Comparison of ENCODE assay signal across 12 mouse cellular contexts in genomic region chr4:32745394-32745793, GRCm38 (mm10). TPM values are rescaled to one million over a fixed set of nuclear protein-coding genes. Genes with fewer than 3 reads are reported as not detected.
A peak's percentile ranks its signal among the peaks of the same experiment; 100 is the strongest.
DNase-seq lines count a peak whose midpoint lies in the region; ATAC-seq and TF ChIP-seq lines count a peak whose summit lies in the region.
"Had no signal": no experiment of that assay in that cellular context is flagged by ENCODE, and none has a peak within 500 bp of the region (broad histone marks: within the 10 kb centered on the region; RNA-seq: fewer than 3 reads in every experiment).

No protein-coding gene starts in this region.

- H3K9me3 ChIP-seq in heart, postnatal 0 days (replicated peaks; ENCODE audit: control insufficient read depth, low read length) = no peaks in the 10 kb centered on the region
- H3K9me3 ChIP-seq in heart, embryonic 12.5 days (replicated peaks) = no peaks in the 10 kb centered on the region
- H3K9me3 ChIP-seq in lung, embryonic 14.5 days (ENCODE audit: low read depth, low read length) = no peaks in the 10 kb centered on the region
- H3K9me3 ChIP-seq in MEL (replicated peaks; ENCODE audit: insufficient read depth, low read length) = no peaks in the 10 kb centered on the region

- no peak overlapping the region for H3K4me2 ChIP-seq in heart, postnatal 0 days (ENCODE audit: low read depth, low read length)
- H3K4me2 ChIP-seq in heart, embryonic 12.5 days = no peak overlapping the region
- H3K4me2 ChIP-seq in lung, embryonic 14.5 days = no peak overlapping the region
- H3K4me2 ChIP-seq: liver, embryonic 11.5 days had no signal

- 87% methylated on average over 6 of the region's 6 CpGs for WGBS in heart, postnatal 0 days
- 87% methylated on average over 6 of the region's 6 CpGs for WGBS in heart, embryonic 12.5 days
- WGBS in lung, embryonic 14.5 days = 86% methylated on average over 6 of the region's 6 CpGs

- H3K9ac ChIP-seq in heart, postnatal 0 days (replicated peaks; ENCODE audit: low read depth, low read length) = no peak overlapping the region
- no peak overlapping the region for H3K9ac ChIP-seq in heart, embryonic 12.5 days
- H3K9ac ChIP-seq in lung, embryonic 14.5 days = no peak overlapping the region
- H3K9ac ChIP-seq in MEL (ENCODE audit: control insufficient read depth, low read depth, low read length, poor library complexity, severe bottlenecking) = no peak overlapping the region

- no peak overlapping the region for H3K4me3 ChIP-seq in heart, postnatal 0 days (ENCODE audit: low read depth, low read length)
- no peak overlapping the region for H3K4me3 ChIP-seq in heart, embryonic 12.5 days
- H3K4me3 ChIP-seq in lung, embryonic 14.5 days (ENCODE audit: low read depth, low read length) = no peak overlapping the region
- no peak overlapping the region for H3K4me3 ChIP-seq in MEL (ENCODE audit: control insufficient read depth in 1 of 2, insufficient read depth in 1 of 2, low read depth in 2 of 2, low read length in 2 of 2)

- no peak for ATAC-seq in heart, postnatal 0 days (ENCODE audit: insufficient read depth, low read depth)
- no peak for ATAC-seq in heart, embryonic 12.5 days (ENCODE audit: insufficient number of reproducible peaks, low FRiP score)
- ATAC-seq in lung, embryonic 14.5 days (ENCODE audit: insufficient read depth) = no peak

- peaks cover 90% of the 10 kb centered on the region for H3K36me3 ChIP-seq in heart, postnatal 0 days (replicated peaks; ENCODE audit: control insufficient read depth, insufficient read depth, low read length)
- H3K36me3 ChIP-seq in heart, embryonic 12.5 days = peaks cover 87% of the 10 kb centered on the region
- peaks cover 92% of the 10 kb centered on the region for H3K36me3 ChIP-seq in lung, embryonic 14.5 days (ENCODE audit: insufficient read depth)
- peaks cover 0 to 32% of the 10 kb centered on the region in 2 experiments; a peak in 2 of 4 replicates for H3K36me3 ChIP-seq in MEL (ENCODE audit: control insufficient read depth in 1 of 2, insufficient read depth in 2 of 2, low read length in 2 of 2)

- no peak overlapping the region for H3K27ac ChIP-seq in heart, postnatal 0 days (ENCODE audit: low read depth)
- H3K27ac ChIP-seq in heart, embryonic 12.5 days (ENCODE audit: poor library complexity, severe bottlenecking) = no peak overlapping the region
- no peak overlapping the region for H3K27ac ChIP-seq in lung, embryonic 14.5 days (ENCODE audit: low read depth)
- no peak overlapping the region for H3K27ac ChIP-seq in MEL (ENCODE audit: control insufficient read depth, low read depth, low read length)
- H3K27ac ChIP-seq: macrophage had no signal

- TF ChIP-seq CTCF in heart, postnatal 0 days (IDR thresholded peaks at IDR 0.05; ENCODE audit: low read depth) = peak; percentile 30; the same call in 1 of the 2 replicates
- no peak for TF ChIP-seq CTCF in lung, embryonic 14.5 days (IDR thresholded peaks at IDR 0.05; ENCODE audit: low read depth)
- TF ChIP-seq CTCF in MEL (IDR thresholded peaks at IDR 0.05 in 2 of 3, conservative IDR thresholded peaks at IDR 0.05 in 1 of 3; ENCODE audit: control insufficient read depth in 1 of 3, insufficient read depth in 1 of 3, low read depth in 2 of 3, low read length in 3 of 3, poor library complexity in 1 of 3, severe bottlenecking in 1 of 3) = peak in 1 of 3 experiments; percentile 11; a peak in 1 of 6 replicates
- TF ChIP-seq CTCF in brain, embryonic 14.5 days (IDR thresholded peaks at IDR 0.05; ENCODE audit: borderline replicate concordance, extremely low read depth, insufficient read depth, insufficient read length) = peak; percentile 11; the same call in 1 of the 2 replicates

- H3K4me1 ChIP-seq in heart, postnatal 0 days (ENCODE audit: control insufficient read depth, insufficient read depth) = no peaks in the 10 kb centered on the region
- H3K4me1 ChIP-seq in heart, embryonic 12.5 days (replicated peaks) = no peaks in the 10 kb centered on the region
- H3K4me1 ChIP-seq in lung, embryonic 14.5 days (ENCODE audit: insufficient read depth) = no peaks in the 10 kb centered on the region
- no peaks in the 10 kb centered on the region for H3K4me1 ChIP-seq in MEL (ENCODE audit: control insufficient read depth in 1 of 2, insufficient read depth in 2 of 2, low read length in 2 of 2)

- peak; percentile 7 for DNase-seq in heart, postnatal 0 days (ENCODE audit: low spot score)
- DNase-seq in lung, embryonic 14.5 days = peak; percentile 23
- DNase-seq in lung, postnatal 14 days = no peak
- no peak for DNase-seq in MEL (ENCODE audit: low read depth, low spot score)
- peak; percentile 48 for DNase-seq in brain, embryonic 14.5 days (ENCODE audit: low read depth)
- DNase-seq in neural tube, embryonic 10.5 days (ENCODE audit: extremely low spot score, low spot score) = no peak
- DNase-seq: cerebellum, adult 18-20 months; heart, postnatal 10 days; right cerebral cortex, postnatal 14 days had no signal

- H3K79me2 ChIP-seq in MEL (ENCODE audit: control insufficient read depth, insufficient read depth, low read length, poor library complexity) = no peaks in the 10 kb centered on the region

- no peak for TF ChIP-seq EP300 in heart, postnatal 0 days (IDR thresholded peaks at IDR 0.05; ENCODE audit: low read depth)
- no peak for TF ChIP-seq EP300 in MEL (IDR thresholded peaks at IDR 0.05; ENCODE audit: low read depth in 1 of 2, low read length in 2 of 2)

- TF ChIP-seq POLR2A in MEL (IDR thresholded peaks at IDR 0.05; ENCODE audit: control insufficient read depth in 1 of 2, insufficient read depth in 1 of 2, low read depth in 1 of 2, low read length in 2 of 2, poor library complexity in 1 of 2) = no peak
- no peak for TF ChIP-seq POLR2A in brain, embryonic 14.5 days (IDR thresholded peaks at IDR 0.05; ENCODE audit: borderline replicate concordance, extremely low read depth, insufficient read depth, insufficient read length, poor library complexity, severe bottlenecking)

- no peaks in the 10 kb centered on the region for H3K27me3 ChIP-seq in heart, postnatal 0 days (ENCODE audit: control insufficient read depth, insufficient read depth, low read length)
- H3K27me3 ChIP-seq in heart, embryonic 12.5 days (replicated peaks) = no peaks in the 10 kb centered on the region
- H3K27me3 ChIP-seq in lung, embryonic 14.5 days (ENCODE audit: insufficient read depth, low read length) = no peaks in the 10 kb centered on the region
- no peaks in the 10 kb centered on the region for H3K27me3 ChIP-seq in MEL (ENCODE audit: control insufficient read depth in 1 of 2, insufficient read depth in 2 of 2, low read length in 2 of 2)

- TF ChIP-seq RAD21 in MEL (IDR thresholded peaks at IDR 0.05; ENCODE audit: low read depth, low read length) = peak; percentile 9

TF ChIP-seq in MEL, 35 proteins besides CTCF, POLR2A, EP300 and RAD21:
- TF ChIP-seq MYB (IDR thresholded peaks at IDR 0.05; ENCODE audit: low read depth, low read length) = no peak
- TF ChIP-seq ELF1 (IDR thresholded peaks at IDR 0.05; ENCODE audit: low read depth, low read length) = no peak
- no peak for TF ChIP-seq GABPA (IDR thresholded peaks at IDR 0.05; ENCODE audit: low read depth, low read length)
- TF ChIP-seq ZNF384 (IDR thresholded peaks at IDR 0.05; ENCODE audit: low read depth, low read length) = no peak
- no peak for TF ChIP-seq NRF1 (IDR thresholded peaks at IDR 0.05; ENCODE audit: insufficient read depth, low read depth, low read length, poor library complexity, severe bottlenecking)
- no peak for TF ChIP-seq ZKSCAN1 (IDR thresholded peaks at IDR 0.05; ENCODE audit: low read depth, low read length)
- TF ChIP-seq BHLHE40 (IDR thresholded peaks at IDR 0.05; ENCODE audit: borderline replicate concordance, low read depth, low read length) = no peak
- no peak for TF ChIP-seq MEF2A (IDR thresholded peaks at IDR 0.05; ENCODE audit: extremely low read depth, insufficient replicate concordance, low read depth, low read length, poor library complexity, severe bottlenecking)
- no peak for TF ChIP-seq POLR2AphosphoS5 (IDR thresholded peaks at IDR 0.05; ENCODE audit: borderline replicate concordance, low read depth, low read length)
- TF ChIP-seq ETS1 (IDR thresholded peaks at IDR 0.05; ENCODE audit: low read depth, low read length) = no peak
- TF ChIP-seq HCFC1 (IDR thresholded peaks at IDR 0.05; ENCODE audit: low read depth, low read length) = no peak
- TF ChIP-seq TCF12 (IDR thresholded peaks at IDR 0.05; ENCODE audit: low read depth, low read length) = no peak
- no peak for TF ChIP-seq POLR2AphosphoS2 (IDR thresholded peaks at IDR 0.05; ENCODE audit: low read length)
- no peak for TF ChIP-seq ZMIZ1 (IDR thresholded peaks at IDR 0.05; ENCODE audit: low read depth, low read length)
- no peak for TF ChIP-seq JUND (IDR thresholded peaks at IDR 0.05; ENCODE audit: low read depth, low read length)
- no peak for TF ChIP-seq TBP (IDR thresholded peaks at IDR 0.05; ENCODE audit: low read depth, low read length)
TF ChIP-seq in MEL: peak in this region for 0.

RNA-seq across cellular contexts. Expression of gene Lyrm2, which starts 54.7 kb away (rescaled TPM):
- total RNA-seq in heart, postnatal 0 days (2014; rRNA removed; ENCODE audit: low replicate concordance) = 8.7 and 70.8 TPM in 2 replicates
- 146 and 154 TPM in 2 replicates for polyA plus RNA-seq in heart, postnatal 0 days (2015; fragmentation: Nextera tagmentation; extraction: Ambion mirVana)
- 138 and 139 TPM in 2 replicates for polyA plus RNA-seq in heart, embryonic 12.5 days (2016; fragmentation: Nextera tagmentation; extraction: Ambion mirVana)
- polyA plus RNA-seq in lung, embryonic 14.5 days (2014; fragmentation: Nextera tagmentation; extraction: Ambion mirVana) = 92.9 and 102 TPM in 2 replicates
- total RNA-seq in MEL (2012; rRNA removed) = 30.8 and 37.7 TPM in 2 replicates
- 10 to 100 TPM in 1 of 2 experiments, not detected in 1; 18.0 TPM for polyA plus RNA-seq in MEL (2012; ENCODE audit: insufficient read depth in 1 of 2, insufficient read length in 2 of 2, low read depth in 1 of 2, low replicate concordance in 2 of 2, missing spikeins in 1 of 2)
- 78.9 and 84.0 TPM in 2 replicates for polyA plus RNA-seq in brain, embryonic 14.5 days (2012; rRNA removed)

Comparison
In these comparisons a context has a peak if more than half of its experiments do, and no peak if none do; other contexts are left out.
1. DNase-seq: peak in heart, postnatal 0 days (single experiment), lung, embryonic 14.5 days (single experiment) and brain, embryonic 14.5 days (single experiment); none in lung, postnatal 14 days (single experiment), MEL (single experiment) and neural tube, embryonic 10.5 days (single experiment).